Mouse (Mus musculus) brain, embryonic 14.5 days (tissue): ENCODE results near the gene Sox15. TPM values are rescaled to one million over a fixed set of nuclear protein-coding genes. Genes with fewer than 3 reads are reported as not detected.
A peak's percentile ranks its signal among the peaks of the same experiment; 100 is the strongest.
"Not testable (repeated sequence)": the region's sequence is repeated elsewhere in the genome, so short reads cannot be mapped to it uniquely, and the experiment has no call there.

Experiments
- DNase-seq: peaks from one replicate; pipeline ENCODE4 v3.0.0-alpha.2; 2011; ENCODE audit warnings: low read depth
- CTCF ChIP-seq: fragments of 200-500 bp; IDR thresholded peaks from 2 replicates; pipeline ENCODE4 v1.5.1; 2012; ENCODE audit warnings: inconsistent platforms, mild to moderate bottlenecking, moderate library complexity, borderline replicate concordance; ENCODE audit not compliant: insufficient read depth, insufficient read length; ENCODE audit errors: extremely low read depth
- POLR2A ChIP-seq: fragments of 200-500 bp; IDR thresholded peaks from 2 replicates; pipeline ENCODE4 v1.6.1; 2012; ENCODE audit warnings: mild to moderate bottlenecking, inconsistent platforms, borderline replicate concordance; ENCODE audit not compliant: poor library complexity, insufficient read depth, insufficient read length, severe bottlenecking; ENCODE audit errors: extremely low read depth
- polyA plus RNA-seq: library from polyadenylated mRNA; depleted of rRNA; stranded (reverse); fragments of >200 nt; gene quantifications from 2 replicates; pipeline ENCODE4 v1.2.3, GENCODE M21; 2012

The Sox15 gene
- polyA plus RNA-seq, 1 experiment, result not detected

DNA sequence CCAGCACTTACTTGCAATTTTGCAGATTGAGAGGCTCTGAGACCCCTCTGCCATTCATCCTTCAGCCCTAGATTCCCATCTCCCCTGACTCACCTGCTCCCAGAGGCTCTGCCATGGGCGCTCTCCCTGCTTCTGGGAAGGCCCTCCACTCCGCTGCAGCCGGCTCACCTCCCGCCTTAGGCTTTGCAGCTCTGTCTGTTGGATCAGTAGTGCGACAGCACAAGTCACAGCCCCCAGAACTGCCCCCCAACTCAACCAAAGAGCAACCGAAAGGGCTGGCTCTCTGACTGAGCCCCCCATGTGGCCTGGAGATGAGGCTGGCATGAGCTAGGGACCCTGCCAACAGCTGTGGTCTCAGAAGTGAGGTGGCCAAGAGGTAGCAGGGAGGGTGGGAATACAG lies 29.8 kb downstream of the Sox15 start:
- TF ChIP-seq CTCF, result no peak
- TF ChIP-seq POLR2A, result no peak
- DNase-seq, result no peak

DNA sequence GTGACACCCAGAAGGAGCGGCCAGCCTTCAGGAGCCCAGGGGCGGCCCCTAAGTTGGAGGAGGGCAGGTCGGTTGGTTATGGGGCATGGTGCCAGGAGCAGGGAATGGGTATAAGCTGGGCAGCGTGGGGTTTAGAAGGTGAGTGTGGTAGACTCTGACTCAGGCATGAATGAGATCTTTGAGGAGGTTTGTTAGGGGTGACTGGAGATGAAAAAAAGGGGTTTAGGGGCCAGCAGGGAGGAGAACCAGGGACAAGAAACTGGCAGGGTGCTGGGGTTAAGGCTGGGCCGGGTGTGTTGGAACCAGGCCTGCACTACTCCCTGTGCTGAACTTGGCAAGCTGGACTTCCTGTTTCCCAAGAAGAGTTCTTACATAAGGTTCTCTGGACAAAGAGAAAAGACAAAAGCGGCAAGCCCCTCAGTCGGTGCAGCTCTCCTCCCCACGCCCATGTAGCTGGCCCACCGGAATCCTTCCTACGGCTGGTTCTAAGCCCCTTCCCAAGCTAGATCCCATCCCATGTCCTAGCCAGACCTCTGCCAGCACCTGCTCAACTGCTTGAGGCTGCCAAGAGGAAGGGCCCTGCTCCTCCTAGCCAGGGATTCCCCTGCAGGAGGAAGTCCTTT lies 30.5 kb downstream of the Sox15 start, which contains the start of gene Tnfsf13:
Tnfsf13 (minus strand) TSS at position 259 of the 623 bp plus-strand sequence.
- no peak for TF ChIP-seq POLR2A
- TF ChIP-seq CTCF, result no peak
- peak; percentile 69 for DNase-seq

DNA sequence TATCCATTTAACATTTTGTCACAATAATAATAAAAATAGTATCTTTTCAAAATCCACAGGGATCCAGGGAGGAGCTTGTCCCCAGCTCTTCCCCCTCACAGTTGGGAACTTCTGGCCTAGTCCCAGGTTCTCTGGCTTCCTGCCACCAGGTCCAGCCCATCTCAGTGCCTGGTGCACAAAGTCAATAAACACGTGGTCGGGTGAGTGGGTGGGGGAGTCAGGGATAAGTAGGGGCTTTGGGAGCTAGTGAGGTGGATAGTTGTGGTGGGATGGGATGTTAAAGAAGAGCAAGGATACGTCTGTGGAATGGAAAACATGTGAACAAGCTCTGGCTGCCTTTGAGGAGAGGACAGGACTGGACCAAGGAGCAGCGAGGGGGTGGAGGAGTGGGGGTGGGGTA lies 31.3 kb downstream of the Sox15 start:
- no peak for TF ChIP-seq POLR2A
- no peak for TF ChIP-seq CTCF
- DNase-seq, result peak; percentile 56

DNA sequence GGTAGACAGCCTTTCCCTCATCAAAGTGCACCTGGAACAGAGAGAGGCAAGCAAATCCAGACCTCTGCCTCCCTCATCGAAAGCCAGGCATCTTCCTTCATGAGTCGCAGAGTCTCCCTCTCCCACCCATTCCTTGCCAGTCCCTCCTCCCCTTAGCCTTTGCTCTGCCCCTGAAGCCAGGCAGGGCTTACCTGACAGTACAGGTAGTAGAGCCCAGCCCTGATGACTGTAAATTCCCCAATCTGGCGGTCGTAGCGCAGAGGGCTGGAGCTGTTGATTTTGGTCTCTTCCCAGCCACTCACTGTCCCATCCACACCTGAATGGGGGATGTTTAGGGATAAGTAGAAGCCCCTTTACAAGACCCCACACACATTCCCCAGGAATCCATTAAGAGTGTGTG lies 31.9 kb downstream of the Sox15 start:
- no peak for DNase-seq
- TF ChIP-seq CTCF (no peak), POLR2A (no peak)

DNA sequence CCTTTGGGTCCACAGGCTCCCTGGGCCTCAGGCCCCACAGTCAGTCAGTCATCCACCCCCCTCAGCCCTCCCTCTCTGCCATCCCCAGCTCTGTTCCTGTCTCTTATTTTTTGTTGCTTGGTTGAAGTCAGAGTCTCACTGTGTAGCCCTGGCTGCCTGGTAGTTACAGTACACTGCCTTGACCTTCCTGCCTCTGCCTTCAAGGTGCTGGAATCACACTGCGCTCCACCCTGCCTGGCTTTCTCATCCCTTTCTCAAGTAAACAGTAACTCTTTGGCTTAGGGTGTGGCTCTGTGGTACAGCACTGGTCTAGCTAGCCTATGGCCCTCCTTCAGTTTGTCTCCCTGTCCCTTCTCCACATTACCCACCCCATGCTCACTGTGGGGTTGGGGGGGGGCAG lies 34.8 kb downstream of the Sox15 start:
- TF ChIP-seq CTCF (no peak), POLR2A (no peak)
- DNase-seq, result no peak

DNA sequence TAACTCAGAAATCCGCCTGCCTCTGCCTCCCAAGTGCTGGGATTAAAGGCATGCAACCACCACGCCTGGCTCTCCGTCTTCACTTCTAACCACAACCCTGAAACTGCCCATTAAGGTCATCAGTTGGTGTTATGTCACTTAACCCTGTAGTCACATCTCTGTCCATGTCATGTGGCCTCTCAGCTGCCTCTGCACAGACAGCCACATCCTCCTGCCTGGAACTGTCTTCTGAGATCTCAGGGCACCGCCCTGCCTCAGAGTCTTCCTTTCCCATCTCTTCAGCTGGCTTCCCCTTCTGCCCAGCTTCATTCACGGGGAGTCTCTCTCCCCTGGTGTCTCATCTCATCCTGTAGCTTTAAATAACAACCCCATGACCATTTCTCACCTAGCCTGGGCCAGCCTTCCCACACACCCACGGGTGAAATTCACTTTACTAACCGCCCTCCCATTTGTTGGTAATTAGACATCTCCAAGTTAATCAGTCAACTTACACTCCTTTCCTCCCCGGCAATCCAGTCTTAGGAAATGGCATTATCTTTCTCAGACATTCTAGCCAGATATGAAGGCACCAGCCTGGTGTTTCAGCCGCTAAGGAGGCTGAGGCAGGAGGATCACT lies 37.2 kb downstream of the Sox15 start:
- no peak for DNase-seq
- TF ChIP-seq CTCF (no peak), POLR2A (no peak)

DNA sequence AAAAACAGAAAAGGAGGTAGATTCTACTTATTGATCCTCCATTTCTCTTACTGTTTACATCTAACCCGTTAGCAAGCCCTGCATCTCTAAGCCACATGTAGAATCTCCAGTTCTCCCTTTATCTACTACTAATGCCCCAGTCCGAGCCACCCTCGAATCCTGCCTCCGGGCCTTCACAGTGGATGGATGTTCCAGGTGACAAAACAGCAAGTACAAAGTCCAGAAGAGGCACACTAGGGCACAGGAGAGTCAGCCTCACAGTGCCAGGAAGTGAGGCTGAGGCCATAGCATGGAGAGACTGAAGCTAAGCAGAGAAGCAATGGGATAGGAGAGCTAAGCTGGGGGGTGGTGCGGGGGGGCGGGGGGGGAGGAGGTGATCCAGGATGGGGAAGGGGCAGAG lies 37.7 kb downstream of the Sox15 start:
- TF ChIP-seq POLR2A, result no peak
- no peak for TF ChIP-seq CTCF
- DNase-seq, result no peak

DNA sequence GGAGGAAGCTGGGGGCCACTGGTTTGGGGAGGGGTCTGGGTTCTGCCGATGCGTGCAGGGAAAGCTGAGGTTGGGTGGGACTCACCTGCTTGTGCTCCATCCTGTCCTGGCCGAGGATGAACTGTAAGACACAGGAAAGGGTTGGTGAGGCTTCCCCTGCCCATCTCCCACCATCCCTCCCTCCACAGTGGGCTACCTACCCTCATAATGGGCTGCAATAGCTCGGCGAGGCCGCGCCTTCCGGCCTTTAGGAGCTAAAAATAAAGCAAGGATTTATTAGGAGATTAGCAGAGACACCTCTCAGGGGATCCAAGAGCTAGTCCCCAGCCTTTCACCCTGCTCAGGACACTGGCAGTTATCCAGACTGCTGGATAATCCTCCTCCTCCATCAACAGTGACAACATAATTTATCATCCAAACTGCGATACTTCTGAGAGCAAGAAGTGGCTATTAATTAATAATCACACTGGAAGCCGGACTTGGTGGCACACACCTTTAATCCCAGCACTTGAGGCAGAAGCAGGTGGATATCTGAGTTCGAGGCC lies 38.4 kb downstream of the Sox15 start:
- TF ChIP-seq CTCF, result no peak
- no peak for TF ChIP-seq POLR2A
- DNase-seq, result peak; percentile 9

DNA sequence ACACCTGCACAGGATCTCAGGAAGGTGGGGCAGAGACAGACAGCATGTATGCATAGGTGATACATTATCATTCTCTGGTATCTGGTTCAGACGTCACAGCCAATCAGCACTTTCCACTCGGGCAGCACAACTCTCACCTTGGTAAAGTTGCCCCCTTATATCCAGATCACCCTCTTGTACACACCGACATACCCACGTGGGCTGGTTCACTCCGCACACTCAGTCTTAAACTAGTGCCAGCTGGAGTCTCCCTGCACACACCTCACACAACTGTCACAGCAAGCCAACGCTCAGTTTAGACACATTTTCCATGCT lies 39.9 kb downstream of the Sox15 start:
- DNase-seq, result no peak
- TF ChIP-seq POLR2A, result no peak
- no peak for TF ChIP-seq CTCF

DNA sequence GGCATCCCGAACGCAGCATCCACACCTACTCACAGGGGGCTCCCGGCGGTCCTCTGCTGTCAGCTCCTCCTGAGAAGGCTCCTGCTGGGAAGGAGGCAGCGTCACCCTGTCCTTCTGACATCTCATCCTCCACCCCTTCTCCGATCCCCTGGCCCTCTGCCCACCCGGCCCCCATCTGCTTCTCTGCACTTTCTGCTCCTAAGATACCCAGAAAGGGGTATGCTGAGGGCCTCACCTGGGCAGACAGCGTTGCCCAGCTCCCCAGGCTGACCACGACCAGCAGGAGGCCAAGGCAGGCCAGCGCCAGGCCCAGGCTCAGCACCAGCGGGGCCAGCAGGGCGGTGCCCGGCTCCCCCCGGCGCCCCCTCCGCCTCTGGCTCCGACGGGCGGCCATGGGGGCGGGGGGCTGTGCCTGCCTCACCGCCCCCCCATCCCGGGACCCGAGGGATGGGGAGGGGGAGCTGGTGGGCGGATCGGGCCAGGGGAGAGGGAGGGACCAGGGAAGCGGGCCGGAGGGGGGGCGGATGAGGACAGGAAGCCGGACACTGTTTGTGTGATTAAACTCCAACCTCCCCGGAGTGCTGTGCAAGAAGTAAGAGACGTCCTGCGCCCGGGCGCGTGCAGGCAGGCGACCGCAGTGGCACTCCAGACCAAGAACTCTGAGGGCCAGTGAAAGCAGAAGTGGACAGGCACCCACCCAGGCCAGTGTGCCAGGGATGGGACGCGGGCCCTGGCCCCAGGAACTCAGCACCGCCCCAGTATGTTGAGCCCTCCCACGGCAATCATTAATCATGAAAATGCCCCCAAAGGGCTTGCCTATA lies 40.5 kb downstream of the Sox15 start, which contains the start of the genes Tnfsf12 and Tnfsfm13:
Tnfsf12 (minus strand) TSS at position 489 of the 821 bp plus-strand sequence.
Tnfsfm13 (minus strand) TSS at position 738 of the 821 bp plus-strand sequence.
- no peak for TF ChIP-seq POLR2A
- peak; percentile 9; the same call in 1 of the 2 replicates for TF ChIP-seq CTCF

DNA sequence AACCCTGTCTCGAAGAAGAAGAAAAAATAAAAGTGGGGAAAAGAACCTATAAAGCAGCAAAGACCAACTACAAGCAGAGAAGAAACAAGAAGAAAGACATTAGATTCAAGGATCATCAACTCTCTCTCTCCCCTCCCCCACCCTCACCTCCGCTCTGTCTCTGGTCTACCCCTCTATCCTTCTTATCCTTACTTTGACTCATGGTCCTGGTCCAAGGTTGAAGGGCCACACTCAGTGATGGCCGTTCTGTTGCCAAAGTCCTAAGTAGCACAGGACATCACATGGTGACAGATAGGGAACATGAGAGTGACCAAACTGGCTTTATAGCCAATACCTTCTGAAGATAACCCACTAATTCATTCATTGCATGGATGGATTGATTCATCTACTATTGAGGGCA lies 42.3 kb downstream of the Sox15 start:
- TF ChIP-seq POLR2A (no peak), CTCF (no peak)

More for the DNA sequence above, 40.5 kb downstream of the Sox15 start, which contains the start of the genes Tnfsf12 and Tnfsfm13:
- DNase-seq, result peak; percentile 26

DNA sequence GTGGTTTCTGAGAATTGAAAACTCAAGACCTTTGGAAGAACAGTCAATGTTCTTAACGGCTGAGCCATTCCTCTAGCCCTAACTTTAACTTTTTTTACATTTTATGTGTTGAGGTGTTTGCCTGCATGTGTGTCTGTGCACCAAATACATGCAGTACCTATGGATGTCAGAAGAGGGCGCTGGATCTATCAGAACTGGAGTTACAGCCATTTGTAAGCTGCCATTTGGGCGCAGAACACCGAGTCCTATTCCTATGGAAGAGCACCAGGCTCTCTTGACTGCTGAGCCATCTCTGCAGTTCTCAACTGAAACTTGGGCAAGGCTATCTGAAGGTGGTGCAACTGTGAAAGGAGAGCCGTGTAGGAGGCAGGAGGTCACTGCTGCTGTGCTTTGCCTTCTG lies 43.5 kb downstream of the Sox15 start:
- TF ChIP-seq POLR2A, result no peak
- no peak; the same call in 1 of the 2 replicates for TF ChIP-seq CTCF
- no peak for DNase-seq

More for the DNA sequence above, 42.3 kb downstream of the Sox15 start:
- no peak for DNase-seq

DNA sequence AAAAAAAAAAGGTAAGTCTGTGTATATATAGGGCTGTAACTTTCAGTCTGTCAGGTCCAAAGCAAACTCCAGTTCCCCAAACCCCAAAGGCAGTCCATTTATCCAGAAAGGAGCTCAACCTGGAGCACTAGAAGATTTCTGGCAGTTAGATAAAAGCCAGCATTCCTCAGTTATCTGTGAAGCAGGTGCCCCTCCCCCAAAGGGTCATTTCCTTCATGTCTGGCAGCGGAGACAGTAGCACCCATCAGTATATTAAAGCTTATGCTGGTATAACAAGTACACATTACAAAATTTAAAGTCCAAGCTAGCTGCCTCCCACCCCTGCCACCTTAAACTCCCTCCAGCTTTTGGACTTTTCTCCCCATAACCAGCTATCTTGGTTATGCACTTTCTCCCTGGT lies 44.5 kb downstream of the Sox15 start:
- DNase-seq, result no peak
- TF ChIP-seq POLR2A (no peak), CTCF (no peak)

DNA sequence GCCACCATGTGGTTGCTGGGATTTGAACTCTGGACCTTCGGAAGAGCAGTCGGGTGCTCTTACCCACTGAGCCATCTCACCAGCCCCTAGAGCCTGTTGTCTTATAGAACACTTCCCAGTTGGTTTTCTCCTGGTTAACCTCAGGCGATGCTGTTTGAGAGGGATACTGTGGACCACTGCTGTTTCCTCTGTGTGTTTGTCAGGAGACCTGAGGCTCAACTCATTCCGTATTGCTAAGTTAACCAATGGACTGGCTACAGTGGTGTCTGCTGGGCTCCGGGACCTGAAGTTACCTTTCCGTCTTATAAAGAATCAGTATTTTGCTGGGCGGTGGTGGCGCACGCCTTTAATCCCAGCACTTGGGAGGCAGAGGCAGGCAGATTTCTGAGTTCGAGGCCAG lies 47.8 kb downstream of the Sox15 start:
- not testable (repeated sequence) for DNase-seq

DNA sequence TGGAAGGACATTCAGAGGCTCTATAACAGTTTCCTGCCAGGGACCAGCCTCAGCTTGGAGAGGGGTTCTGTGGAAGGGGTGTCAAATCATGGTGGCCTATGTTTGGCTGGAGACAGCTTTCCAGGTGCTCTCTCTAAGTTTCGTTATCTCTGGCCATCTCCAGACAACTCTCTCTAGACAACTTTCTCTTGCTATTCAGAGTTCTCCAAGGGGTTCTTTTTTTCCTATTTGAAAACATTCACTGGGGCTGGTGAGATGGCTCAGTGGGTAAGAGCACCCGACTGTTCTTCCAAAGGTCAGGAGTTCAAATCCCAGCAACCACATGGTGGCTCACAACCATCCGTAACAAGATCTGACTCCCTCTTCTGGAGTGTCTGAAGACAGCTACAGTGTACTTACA lies 48.3 kb downstream of the Sox15 start:
- DNase-seq, result not testable (repeated sequence)
